Mouse (Mus musculus) stomach, postnatal 0 days (tissue): ENCODE data around the gene Samhd1. TPM values are rescaled to one million over a fixed set of nuclear protein-coding genes. Genes with fewer than 3 reads are reported as not detected.

Source experiments
- ATAC-seq: fragments of 200-750 bp; cut with Nextera tagmentation; 2 replicates; pipeline ENCODE4 v1.8.0; 2017; ENCODE audit not compliant: low FRiP score, low TSS enrichment
- DNase-seq: peaks from one replicate; pipeline ENCODE4 v3.0.0-alpha.2; 2016; ENCODE audit warnings: low spot score
- H3K27ac ChIP-seq: fragments of 300-500 bp; sonication (generic); replicated peaks from 2 replicates; pipeline ENCODE4 v1.5.1; 2014; ENCODE audit warnings: mild to moderate bottlenecking, control low read depth
- H3K27me3 ChIP-seq: fragments of 300-500 bp; sonication (generic); 2 replicates; pipeline ENCODE4 v1.6.1; 2014; ENCODE audit warnings: low read length; ENCODE audit not compliant: control insufficient read depth, insufficient read depth
- H3K36me3 ChIP-seq: fragments of 300-500 bp; sonication (generic); 2 replicates; pipeline ENCODE4 v1.6.1; 2014; ENCODE audit warnings: low read length, mixed read lengths; ENCODE audit not compliant: control insufficient read depth, insufficient read depth
- H3K4me1 ChIP-seq: fragments of 300-500 bp; sonication (generic); replicated peaks from 2 replicates; pipeline ENCODE4 v1.6.1; 2014; ENCODE audit warnings: antibody characterized with exemption; ENCODE audit not compliant: control insufficient read depth, insufficient read depth
- H3K4me2 ChIP-seq: fragments of 300-500 bp; sonication (generic); replicated peaks from 2 replicates; pipeline ENCODE4 v1.6.1; 2014; ENCODE audit warnings: low read depth, mild to moderate bottlenecking, control low read depth, moderate library complexity
- H3K4me3 ChIP-seq: fragments of 300-500 bp; sonication (generic); 2 replicates; pipeline ENCODE4 v1.5.1; 2014; ENCODE audit warnings: low read depth, low read length, control low read depth
- H3K9ac ChIP-seq: fragments of 300-500 bp; sonication (generic); 2 replicates; pipeline ENCODE4 v1.6.1; 2014; ENCODE audit warnings: mild to moderate bottlenecking, low read length, control low read depth, mixed read lengths
- H3K9me3 ChIP-seq: fragments of 300-500 bp; sonication (generic); 2 replicates; pipeline ENCODE4 v1.6.1; 2016; ENCODE audit warnings: low read length; ENCODE audit not compliant: control insufficient read depth
- CTCF ChIP-seq: IDR thresholded peaks from 2 replicates; pipeline ENCODE4 v1.5.1; 2016; ENCODE audit warnings: antibody characterized with exemption, low read depth, mild to moderate bottlenecking, moderate library complexity
- EP300 ChIP-seq: optimal IDR thresholded peaks from 2 replicates; pipeline ENCODE3; 2016; ENCODE audit warnings: antibody characterized with exemption
- WGBS: fragments of 180-500 bp; shearing (Covaris S2); extraction: QIAGEN DNeasy Blood & Tissue Kit; methylation state at CpG from one replicate; pipeline ENCODE4 v1.1.7; 2014; 5-methylcytosine and 5-hydroxymethylcytosine counted together
- polyA plus RNA-seq: library from polyadenylated mRNA; unstranded; fragments of >200 nt; fragmentation: Nextera tagmentation; extraction: Ambion mirVana; gene quantifications from 2 replicates; pipeline ENCODE4 v1.2.1, GENCODE M21; 2015

Samhd1 gene
- polyA plus RNA-seq, 1 experiment from 2014 or later, result 17.4 TPM

DNA sequence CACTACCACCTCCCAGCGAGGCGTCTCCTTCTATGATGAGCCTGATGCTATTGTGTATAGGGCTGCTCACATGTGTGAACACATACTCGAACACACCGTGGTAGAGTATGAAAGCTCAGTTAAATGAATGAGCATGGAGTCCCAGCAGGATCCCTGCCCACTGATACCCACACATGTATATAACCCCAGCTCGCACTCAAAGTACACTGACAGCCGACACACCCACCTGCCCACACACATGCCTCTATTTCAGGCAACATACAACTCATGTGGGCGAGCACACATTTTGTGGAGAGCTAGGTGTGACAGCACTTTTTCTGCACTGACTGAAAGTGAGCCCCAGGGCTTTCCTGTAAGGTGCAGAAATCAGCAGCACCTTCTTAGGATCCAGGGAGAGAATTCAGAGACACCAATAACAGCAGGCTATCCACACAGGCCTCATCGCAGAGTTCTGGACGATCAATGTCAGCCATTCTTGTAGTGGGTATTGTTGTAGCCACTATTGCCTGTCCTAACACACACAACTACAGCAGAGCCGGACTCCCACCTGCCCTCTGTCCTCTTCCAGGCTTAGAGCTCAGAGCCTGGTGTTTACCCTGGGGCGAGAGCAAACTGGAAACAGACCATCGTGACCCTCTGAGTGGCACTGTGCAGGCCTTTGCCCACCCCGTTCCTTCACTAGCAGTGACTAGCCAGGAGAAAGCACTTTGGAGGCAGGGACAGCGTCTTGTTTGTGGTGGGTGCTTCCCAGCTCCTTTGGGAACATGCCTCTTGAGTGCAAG is 47.3 kb downstream of the Samhd1 start:
- WGBS, result 67% methylated on average over 14 of the region's 14 CpGs
- no peak for DNase-seq
- TF ChIP-seq CTCF (no peak), EP300 (no peak)
- Histone ChIP-seq H3K4me3 (no peak overlapping the region), H3K4me2 (no peak overlapping the region), H3K9me3 (no peaks in the 10 kb centered on the region), H3K4me1 (no peaks in the 10 kb centered on the region), H3K27me3 (no peaks in the 10 kb centered on the region), H3K27ac (no peak overlapping the region), H3K9ac (no peak overlapping the region), H3K36me3 (no peaks in the 10 kb centered on the region)
- no peak for ATAC-seq

DNA sequence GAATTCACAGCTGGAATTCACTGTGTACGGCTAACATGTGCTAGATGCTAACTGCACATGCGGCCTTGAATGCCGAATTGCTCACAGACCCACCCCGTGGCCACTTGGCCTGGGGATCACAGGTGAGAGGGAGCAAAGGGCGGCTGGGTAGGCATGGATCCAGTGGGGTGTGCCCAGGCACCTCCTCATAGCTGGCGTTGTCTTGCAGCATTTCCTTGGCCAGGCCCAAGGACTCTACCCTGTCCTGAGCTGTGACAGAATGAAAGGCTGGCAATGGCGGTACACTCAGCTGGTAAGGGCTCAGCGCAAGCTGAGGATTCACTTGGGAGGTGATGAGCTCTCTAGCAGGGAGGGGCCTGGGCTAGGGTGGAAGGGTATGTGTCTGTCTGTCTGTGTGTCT is 48.3 kb downstream of the Samhd1 start, which contains the start of gene Tldc2:
Gene Tldc2, plus strand, starts transcription at position 260 of the 400 bp plus-strand sequence.
- H3K4me1 ChIP-seq, result no peaks in the 10 kb centered on the region
- H3K4me3 ChIP-seq, result no peak within 1 kb of the TSS
- H3K27me3 ChIP-seq, result no peaks in the 10 kb centered on the region
- H3K9ac ChIP-seq, result no peak within 1 kb of the TSS
- no peak for DNase-seq
- H3K27ac ChIP-seq, result no peak within 1 kb of the TSS
- ATAC-seq, result no peak
- no peaks in the 10 kb centered on the region for H3K9me3 ChIP-seq
- H3K36me3 ChIP-seq, result no peaks in the 10 kb centered on the region
- H3K4me2 ChIP-seq, result no peak within 1 kb of the TSS
- WGBS, result 79% methylated on average over 8 of the region's 8 CpGs
- TF ChIP-seq CTCF (no peak), EP300 (no peak)

DNA sequence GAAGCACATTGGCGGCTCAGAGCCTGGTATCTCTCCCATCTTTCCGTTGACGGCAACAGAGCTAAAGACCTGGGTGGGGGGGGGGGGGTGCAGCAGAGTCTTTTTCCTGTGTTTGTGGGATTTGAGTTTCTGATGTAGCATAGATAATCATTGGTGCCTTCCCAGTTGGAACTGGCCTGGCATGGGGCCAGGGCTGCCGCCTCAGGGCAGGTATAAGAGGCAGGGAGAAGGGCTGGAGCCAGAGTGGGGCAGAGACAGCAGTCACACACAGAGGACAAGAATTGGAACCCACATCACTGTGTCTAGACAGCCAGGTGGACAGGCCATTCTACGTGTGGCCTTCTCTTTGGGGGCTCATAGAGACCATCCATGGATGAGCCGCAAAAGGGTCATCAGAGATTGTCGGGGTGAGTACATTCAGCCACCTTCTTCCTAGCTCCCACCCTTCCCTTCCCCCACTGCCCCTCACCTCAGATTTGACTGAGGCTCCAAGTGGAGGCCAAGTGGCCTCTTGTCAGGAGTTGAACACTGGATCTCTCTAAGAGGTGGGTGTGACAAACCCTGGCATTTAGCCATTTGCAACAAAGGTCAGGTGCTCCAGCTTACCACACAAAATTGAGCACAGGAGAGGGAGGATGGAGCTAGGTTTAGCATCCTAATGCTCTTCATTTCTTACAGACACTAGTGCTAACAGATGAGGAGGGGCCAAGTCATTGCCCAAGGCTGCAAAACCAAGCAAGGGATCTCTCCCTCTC is 50.1 kb downstream of the Samhd1 start:
- Histone ChIP-seq H3K4me3 (no peak overlapping the region), H3K36me3 (no peaks in the 10 kb centered on the region), H3K9ac (no peak overlapping the region), H3K4me1 (no peaks in the 10 kb centered on the region), H3K4me2 (no peak overlapping the region), H3K27ac (no peak overlapping the region), H3K27me3 (no peaks in the 10 kb centered on the region), H3K9me3 (no peaks in the 10 kb centered on the region)
- DNase-seq (no peak), ATAC-seq (no peak)
- WGBS, result 87% methylated on average over 7 of the region's 7 CpGs
- no peak for TF ChIP-seq EP300
- TF ChIP-seq CTCF, result no peak

DNA sequence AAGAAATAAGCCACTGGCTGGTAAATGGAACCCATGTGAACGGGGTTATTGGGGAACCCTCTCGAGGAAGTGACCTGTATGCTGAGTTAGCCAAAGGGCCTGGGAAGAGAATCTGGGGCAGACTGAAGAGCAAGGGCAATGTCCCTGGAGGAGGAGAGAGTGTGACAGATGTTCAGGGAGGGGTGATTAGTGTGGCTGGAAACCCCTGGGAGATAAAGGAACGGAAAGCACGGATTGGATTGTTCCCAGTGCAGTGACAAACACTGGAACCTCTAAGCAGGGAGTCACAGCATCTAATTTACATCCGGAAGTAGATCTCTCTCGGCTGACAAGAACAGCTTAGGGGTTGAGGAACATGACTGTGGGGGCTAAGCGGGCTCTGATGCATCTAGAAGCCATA is 53.1 kb downstream of the Samhd1 start:
- TF ChIP-seq CTCF (no peak), EP300 (no peak)
- no peak for ATAC-seq
- Histone ChIP-seq H3K4me2 (no peak overlapping the region), H3K27ac (no peak overlapping the region), H3K4me1 (no peaks in the 10 kb centered on the region; the same call in 1 of the 2 replicates), H3K9ac (no peak overlapping the region), H3K36me3 (no peaks in the 10 kb centered on the region), H3K4me3 (no peak overlapping the region), H3K27me3 (no peaks in the 10 kb centered on the region), H3K9me3 (no peaks in the 10 kb centered on the region)
- 40% methylated on average over 7 of the region's 7 CpGs for WGBS
- DNase-seq, result no peak

DNA sequence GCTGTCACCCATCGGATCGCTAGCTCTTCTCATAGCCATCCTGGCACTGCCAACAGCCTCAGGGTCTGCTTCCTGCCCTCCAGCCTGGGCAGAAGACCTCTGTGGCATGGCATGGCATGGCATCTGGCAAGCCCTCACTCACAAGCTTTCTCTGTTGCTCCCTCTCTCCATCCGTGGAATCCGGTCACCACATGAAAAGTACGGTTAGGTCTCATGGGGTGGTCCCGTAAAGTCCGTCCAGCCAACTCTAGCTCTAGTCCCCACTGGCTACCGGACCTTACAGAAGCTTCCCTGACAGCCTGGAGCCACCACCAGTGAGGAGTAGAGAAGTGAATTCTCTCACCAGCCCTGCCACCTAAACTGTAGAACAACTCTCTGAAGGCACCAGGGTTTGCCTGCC is 53.7 kb downstream of the Samhd1 start:
- H3K27ac ChIP-seq, result no peak overlapping the region
- 95% methylated on average over 8 of the region's 8 CpGs for WGBS
- H3K9ac ChIP-seq, result no peak overlapping the region

More for the DNA sequence above, 53.7 kb downstream of the Samhd1 start:
- H3K4me2 ChIP-seq, result no peak overlapping the region
- H3K9me3 ChIP-seq, result no peaks in the 10 kb centered on the region
- DNase-seq, result no peak
- TF ChIP-seq EP300, result no peak
- TF ChIP-seq CTCF, result no peak
- peaks cover 3% of the 10 kb centered on the region; the same call in 1 of the 2 replicates for H3K4me1 ChIP-seq
- no peaks in the 10 kb centered on the region for H3K36me3 ChIP-seq
- H3K27me3 ChIP-seq, result no peaks in the 10 kb centered on the region
- ATAC-seq, result no peak
- H3K4me3 ChIP-seq, result no peak overlapping the region
